Mouse (Mus musculus) heart, adult 8-10 months (tissue): ENCODE measurements at regions not wholly inside any gene's neighbourhood (a gene's known extent, or its start where the extent isn't known, plus 50 kb on each side); places are given as distances from the start of the nearest gene placed in this dataset.
A peak's percentile ranks its signal among the peaks of the same experiment; 100 is the strongest.
"Not testable (repeated sequence)": the region's sequence is repeated elsewhere in the genome, so short reads cannot be mapped to it uniquely, and the experiment has no call there.

Experiments used
- DNase-seq: peaks from one replicate; pipeline ENCODE4 v3.0.0; 2022; ENCODE audit warnings: low spot score

DNA sequence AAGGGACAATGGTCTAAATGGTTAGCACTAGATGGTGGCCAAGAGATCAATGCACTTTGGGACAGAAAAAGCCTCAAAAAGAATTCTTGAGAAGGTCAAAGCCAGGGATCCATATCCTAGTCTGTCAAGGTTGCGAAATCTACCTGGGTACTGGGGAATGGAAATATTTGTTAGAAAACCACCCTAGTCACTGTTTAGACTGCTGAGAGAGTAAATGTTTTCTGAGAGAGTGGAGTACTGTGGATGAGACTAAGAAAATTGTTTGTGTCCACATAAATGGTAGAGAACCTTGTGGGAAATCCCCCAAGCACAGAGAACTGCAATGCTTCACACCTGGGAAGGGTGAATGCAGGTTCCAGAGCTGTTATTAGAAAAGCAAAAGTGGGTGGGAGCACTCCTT lies 239.5 kb upstream of the Rarb start:
- no peak for DNase-seq

- DNase-seq: no peak
Measured at GRCm38 (mm10) chr14:17057355-17057754, 238.4 kb upstream of the Rarb start.

- no peak for DNase-seq
Measured at GRCm38 (mm10) chr14:17055741-17056140, 236.8 kb upstream of the Rarb start.

DNA sequence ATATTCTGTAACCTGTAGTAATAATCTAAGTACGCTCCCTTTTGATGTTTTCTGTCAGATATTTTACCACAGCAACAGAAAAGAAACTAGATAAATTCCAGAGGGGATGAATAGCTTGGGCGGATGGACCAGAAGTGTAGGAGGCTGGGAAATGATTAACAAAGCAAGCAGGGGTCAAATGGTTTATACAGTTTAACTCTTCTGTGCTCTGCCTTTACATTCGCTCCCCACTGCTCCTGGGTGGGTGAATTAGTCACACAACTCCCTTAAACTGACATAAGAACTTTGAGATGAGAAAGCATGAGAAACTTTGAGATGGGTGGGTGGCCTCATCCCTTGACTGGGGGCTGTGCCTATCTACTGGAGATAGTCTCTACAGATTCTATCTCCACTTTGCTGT lies 235.4 kb upstream of the Rarb start:
- DNase-seq: no peak

DNA sequence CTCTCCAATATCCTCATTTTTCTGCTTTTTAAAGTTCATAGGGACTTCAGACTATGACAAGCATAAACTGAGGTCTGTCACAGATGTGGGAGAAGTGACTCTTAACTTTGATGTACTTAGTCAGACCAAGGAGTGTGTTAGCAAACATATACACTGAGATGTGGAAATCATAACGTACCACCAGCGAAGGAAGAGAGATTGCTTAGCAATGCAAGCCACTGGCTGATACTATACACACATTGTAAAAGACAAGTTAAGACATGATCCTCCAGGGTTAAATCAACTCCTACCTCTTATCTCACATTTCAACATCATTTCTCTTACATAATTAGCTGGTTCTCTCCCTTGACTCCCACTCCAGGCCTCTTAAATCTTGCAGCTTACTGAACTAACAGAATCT lies 227.9 kb upstream of the Rarb start:
- no peak for DNase-seq

- no peak for DNase-seq
Measured at GRCm38 (mm10) chr14:17045426-17046132, 226.6 kb upstream of the Rarb start.

DNA sequence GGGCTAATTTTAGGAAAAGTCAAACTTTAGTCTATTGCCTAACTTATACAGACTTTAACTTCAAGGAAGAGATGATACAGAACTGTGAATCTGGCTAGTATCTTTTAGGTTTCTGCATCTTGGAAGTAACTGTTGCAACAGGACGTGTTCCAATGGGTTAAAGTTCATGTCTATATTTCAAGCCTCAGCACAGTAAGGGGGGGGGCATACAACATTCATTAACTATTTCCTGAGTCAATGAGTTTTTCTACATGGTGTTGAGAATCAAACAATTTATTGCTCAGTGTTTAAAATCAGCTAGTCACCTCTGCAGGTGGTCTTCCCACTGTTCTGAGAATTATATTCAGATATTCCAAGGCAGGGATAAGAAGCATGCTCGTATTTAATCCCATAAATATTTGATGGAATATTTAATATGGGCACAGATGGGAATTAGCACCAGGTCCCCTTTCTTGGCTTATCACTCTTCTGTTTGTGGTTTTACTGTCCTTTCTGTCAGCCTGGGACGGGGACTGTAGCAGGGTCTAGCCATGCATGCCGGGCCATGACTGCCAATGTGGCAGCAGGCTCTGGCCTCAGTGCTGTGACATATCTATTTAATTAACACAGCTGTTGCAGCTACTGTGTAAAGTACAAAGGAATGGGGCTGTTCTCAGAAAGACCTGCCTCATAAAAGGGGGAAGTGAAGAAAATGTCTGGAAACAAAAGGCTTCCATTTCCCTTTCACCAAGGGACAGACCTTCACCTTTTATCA lies 201.8 kb upstream of the Rarb start:
- DNase-seq: no peak

DNA sequence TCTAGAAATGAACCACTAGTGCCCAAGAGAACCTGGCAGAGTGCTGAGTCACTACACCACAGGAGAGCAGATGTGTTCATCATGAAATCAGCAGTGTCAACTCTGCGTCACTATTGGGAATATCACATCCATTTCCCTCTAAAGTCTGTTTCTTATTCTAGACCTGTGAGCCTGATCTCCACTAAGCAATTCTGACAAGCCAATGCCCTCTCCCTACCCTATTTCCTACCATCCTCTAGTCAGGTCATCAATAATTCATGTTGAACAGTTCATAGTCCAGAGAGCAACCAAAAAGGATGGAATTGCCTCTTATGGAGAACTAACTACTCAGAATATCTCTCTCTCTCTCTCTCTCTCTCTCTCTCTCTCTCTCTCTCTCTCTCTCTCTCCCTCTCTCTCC lies 194.0 kb upstream of the Rarb start:
- no peak for DNase-seq

DNA sequence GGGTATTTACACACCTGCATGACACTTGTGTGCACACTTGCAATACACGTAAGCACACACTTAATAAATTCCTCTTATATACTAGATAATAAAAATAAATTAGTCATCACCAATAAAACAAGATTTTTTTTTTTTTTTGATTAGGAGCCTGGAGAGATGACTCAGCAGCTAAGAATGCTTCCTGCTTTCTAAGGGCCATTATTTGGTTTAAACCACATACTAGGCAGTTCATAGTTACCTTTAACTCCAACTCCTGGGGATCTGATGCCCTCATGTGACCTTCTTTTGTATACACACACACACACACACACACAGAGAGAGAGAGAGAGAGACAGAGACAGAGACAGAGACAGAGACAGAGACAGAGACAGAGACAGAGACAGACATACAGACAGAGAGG lies 193.2 kb upstream of the Rarb start:
- no peak for DNase-seq

DNA sequence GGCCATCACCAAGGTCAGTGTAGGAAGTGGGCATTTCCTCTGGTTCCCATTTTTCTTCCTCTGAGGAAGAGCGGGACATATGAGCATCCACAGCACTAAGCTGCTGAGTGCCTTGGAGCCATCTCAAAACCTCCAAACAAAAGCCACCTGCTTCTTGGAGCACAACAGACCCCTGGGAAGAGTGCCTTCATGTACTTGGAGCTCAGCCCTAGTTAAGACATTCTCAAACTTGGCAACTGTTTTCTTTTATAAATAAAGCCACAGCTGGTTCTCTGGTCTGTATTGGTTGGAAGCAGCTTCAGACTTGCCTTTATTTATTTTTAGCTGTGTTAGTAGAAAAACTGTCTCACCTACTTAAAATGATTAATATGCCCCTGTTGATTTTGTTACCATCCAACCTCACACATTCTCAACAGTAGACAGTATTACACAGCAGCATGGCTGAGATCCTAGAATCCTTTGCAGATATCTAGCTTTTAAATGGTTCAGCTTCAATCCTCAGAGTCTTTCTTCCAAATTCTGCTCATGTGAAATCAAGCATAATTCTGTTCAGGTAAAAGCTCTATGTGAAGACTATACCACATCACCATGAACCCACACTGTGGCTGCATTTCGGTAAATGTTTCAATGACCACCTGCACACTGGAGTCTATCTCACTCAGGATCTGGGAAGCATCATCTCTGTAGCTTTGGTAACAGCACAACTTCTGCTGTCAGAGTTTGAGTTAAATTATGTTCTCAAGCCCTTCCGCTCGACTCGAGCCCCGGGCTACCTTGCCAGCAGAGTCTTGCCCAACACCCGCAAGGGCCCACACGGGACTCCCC lies 186.4 kb upstream of the Rarb start:
- DNase-seq: peak; percentile 42

GRCm38 (mm10) chr14:17004714-17005113 lies 185.8 kb upstream of the Rarb start:
- DNase-seq: peak; percentile 3

DNA sequence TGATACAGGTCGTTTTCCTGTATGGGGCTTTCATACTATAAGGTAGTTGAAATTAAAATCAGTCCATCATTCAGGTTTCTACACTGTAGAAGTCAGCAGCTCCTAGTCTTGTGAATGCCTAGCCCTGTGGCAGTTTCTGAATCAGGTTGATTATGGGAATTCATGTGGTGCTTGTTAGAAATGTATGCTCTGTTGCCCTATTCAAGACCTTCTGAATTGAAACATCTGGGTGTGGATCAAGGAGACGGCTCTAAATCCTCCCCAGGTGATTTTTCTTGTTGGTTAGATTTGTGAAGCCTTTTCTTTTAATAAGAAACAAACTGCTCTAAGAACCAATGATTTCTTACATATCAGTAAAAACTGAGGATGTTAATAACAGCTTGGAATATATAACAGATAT lies 177.8 kb upstream of the Rarb start:
- no peak for DNase-seq

DNA sequence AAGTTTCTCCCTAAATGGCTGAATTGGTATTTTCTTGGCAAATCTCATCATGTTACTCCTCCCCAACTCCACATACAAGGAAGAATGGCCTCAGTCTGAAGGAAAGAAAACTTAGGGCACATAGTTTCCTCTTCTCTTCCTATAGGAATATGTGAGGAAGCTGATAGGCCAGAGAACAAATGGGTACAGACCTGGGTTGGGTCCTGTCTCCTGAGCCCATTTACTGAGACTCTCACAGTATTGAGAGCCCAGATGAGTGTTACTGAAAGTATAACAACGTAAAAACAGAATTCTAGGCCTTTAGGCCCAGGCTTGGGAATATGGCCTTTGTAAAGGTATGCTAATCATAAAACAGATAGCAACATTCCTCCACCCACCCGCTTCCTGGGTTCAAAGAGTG lies 152.0 kb upstream of the Rarb start:
- DNase-seq: not testable (repeated sequence)

DNA sequence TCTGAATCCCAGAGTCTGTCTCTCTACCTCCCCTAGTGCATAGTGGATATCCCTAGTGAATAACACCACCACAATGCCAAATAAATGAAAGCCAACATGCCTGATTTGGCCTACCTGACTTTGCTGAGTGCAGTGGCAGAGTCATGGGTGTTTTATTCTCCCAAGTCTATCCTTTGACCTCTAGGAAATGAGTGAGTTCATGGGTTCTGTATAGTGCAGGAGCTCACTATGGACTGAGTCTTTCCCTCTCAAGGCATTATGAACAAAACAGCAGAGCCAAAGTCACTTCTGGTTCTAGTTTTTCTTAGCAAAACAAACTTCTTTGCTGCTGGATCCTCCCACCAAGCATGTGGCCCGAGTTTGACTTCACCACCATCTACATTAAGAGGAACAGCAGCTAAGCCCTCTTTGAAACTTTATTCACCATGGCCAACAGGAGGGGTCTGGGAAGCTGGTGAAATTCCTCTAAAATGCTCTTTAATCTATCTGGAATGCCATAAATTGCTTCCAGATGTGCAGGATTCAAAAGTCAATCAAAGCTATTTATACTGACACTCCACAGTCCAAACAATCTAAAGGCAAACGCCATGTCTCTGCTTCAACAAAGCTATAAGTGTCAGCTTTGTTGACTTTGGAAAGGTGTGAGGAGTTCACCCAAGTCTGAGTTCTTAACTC lies 145.9 kb upstream of the Rarb start:
- no peak for DNase-seq

DNA sequence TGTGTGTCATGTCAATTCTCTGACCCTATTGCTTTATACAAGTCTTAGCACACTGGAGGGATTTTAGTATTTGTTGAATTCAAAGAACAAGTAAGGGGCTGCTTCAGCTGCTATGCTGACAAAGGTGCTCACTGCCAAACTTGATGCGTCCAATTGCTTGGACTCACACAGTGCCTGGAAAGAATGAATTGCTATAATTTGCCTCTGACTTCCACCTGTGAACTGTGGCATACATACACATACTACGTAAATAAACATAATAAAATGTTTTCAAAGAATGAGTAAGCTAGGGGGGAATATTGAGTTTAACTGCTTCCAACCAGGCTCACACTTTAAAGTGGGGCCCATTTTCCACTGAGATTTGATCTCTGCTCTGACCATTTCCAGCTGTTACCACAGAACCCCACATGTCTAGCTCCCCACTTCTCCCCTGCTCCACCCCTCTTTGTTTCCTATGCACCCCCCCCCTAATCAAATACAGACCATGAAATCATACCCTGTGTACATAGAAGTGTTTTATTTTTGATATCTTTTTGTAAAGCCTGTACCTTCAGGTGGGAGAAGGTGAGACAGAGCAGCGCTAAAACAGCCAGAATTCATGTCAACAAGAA lies 143.4 kb upstream of the Rarb start:
- DNase-seq: no peak

DNA sequence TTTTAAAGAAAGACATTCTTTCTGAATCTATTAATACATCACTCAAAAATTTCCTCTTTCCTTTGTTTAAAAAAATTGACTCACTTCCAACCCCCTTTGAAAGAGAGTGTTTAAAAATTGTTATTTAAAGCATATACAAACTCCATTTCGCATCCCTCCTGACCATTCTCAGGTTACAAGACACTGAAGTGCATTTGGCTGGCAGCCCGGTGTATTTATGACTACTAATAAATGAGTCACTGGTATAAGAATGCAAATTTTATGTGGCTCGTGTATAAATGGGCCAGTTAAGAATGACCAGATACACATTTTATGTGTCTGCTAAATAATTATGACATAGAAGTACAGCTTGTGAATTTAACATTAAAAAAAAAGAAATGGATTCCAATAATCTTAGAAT lies 138.8 kb upstream of the Rarb start:
- DNase-seq: peak; percentile 29

- no peak for DNase-seq
Measured at GRCm38 (mm10) chr14:16954511-16955443, 135.8 kb upstream of the Rarb start.

- DNase-seq: no peak
Measured at GRCm38 (mm10) chr14:16948736-16949135, 129.8 kb upstream of the Rarb start.

GRCm38 (mm10) chr14:16944441-16944840 lies 125.5 kb upstream of the Rarb start:
- no peak for DNase-seq

- no peak for DNase-seq
Measured at GRCm38 (mm10) chr14:16943531-16943930, 124.6 kb upstream of the Rarb start.
